Mouse (Mus musculus): ENCODE data around the gene Arl14ep. TPM values are rescaled to one million over a fixed set of nuclear protein-coding genes. Genes with fewer than 3 reads are reported as not detected.
"Not testable (repeated sequence)": the region's sequence is repeated elsewhere in the genome, so short reads cannot be mapped to it uniquely, and the experiment has no call there.

Arl14ep gene
- polyA plus RNA-seq (2015; fragmentation: Nextera tagmentation; extraction: Ambion mirVana): 31.7 and 36.3 TPM in 2 replicates

GRCm38 (mm10) chr2:106973959-106974639 lies at the start of gene Arl14ep:
Gene Arl14ep, minus strand, starts transcription at chr2:106974424.
- Histone ChIP-seq H3K9me3 (ENCODE audit: control insufficient read depth, low read length) (no peaks in the 10 kb centered on the region), H3K36me3 (ENCODE audit: control insufficient read depth, insufficient read depth, low read length) (no peaks in the 10 kb centered on the region), H3K27ac (ENCODE audit: low read depth, low read length) (peak within 1 kb of the TSS; percentile 37; the same call in 1 of the 2 replicates), H3K9ac (ENCODE audit: low read depth, low read length) (peak within 1 kb of the TSS; percentile 94), H3K4me1 (ENCODE audit: control insufficient read depth, insufficient read depth, low read depth, low read length) (peaks cover 3% of the 10 kb centered on the region; the same call in 1 of the 2 replicates), H3K4me2 (ENCODE audit: low read length) (peak within 1 kb of the TSS; percentile 70), H3K4me3 (ENCODE audit: low read length) (peak within 1 kb of the TSS; percentile 68), H3K27me3 (replicated peaks; ENCODE audit: control insufficient read depth, insufficient read depth, low read length) (no peaks in the 10 kb centered on the region)
- ATAC-seq: peak; percentile 99
- WGBS: under 1% methylated on average over 36 of the region's 36 CpGs

- ATAC-seq: no peak
- no peak overlapping the region for H3K4me2 ChIP-seq (ENCODE audit: low read length)
- H3K36me3 ChIP-seq (ENCODE audit: control insufficient read depth, insufficient read depth, low read length): no peaks in the 10 kb centered on the region
- H3K27ac ChIP-seq (ENCODE audit: low read depth, low read length): no peak overlapping the region
- no peaks in the 10 kb centered on the region for H3K27me3 ChIP-seq (replicated peaks; ENCODE audit: control insufficient read depth, insufficient read depth, low read length)
- 99% methylated on average over 5 of the region's 5 CpGs for WGBS
- no peaks in the 10 kb centered on the region for H3K9me3 ChIP-seq (ENCODE audit: control insufficient read depth, low read length)
- no peak overlapping the region for H3K9ac ChIP-seq (ENCODE audit: low read depth, low read length)
- H3K4me1 ChIP-seq (ENCODE audit: control insufficient read depth, insufficient read depth, low read depth, low read length): no peaks in the 10 kb centered on the region; the same call in 1 of the 2 replicates
- no peak overlapping the region for H3K4me3 ChIP-seq (ENCODE audit: low read length)
Measured at GRCm38 (mm10) chr2:107022713-107023112, 48.5 kb upstream of the Arl14ep start.

- Histone ChIP-seq H3K27me3 (replicated peaks; ENCODE audit: control insufficient read depth, insufficient read depth, low read length) (no peaks in the 10 kb centered on the region), H3K4me3 (ENCODE audit: low read length) (no peak overlapping the region), H3K9ac (ENCODE audit: low read depth, low read length) (no peak overlapping the region), H3K4me2 (ENCODE audit: low read length) (no peak overlapping the region), H3K27ac (ENCODE audit: low read depth, low read length) (no peak overlapping the region), H3K4me1 (ENCODE audit: control insufficient read depth, insufficient read depth, low read depth, low read length) (no peaks in the 10 kb centered on the region; the same call in 1 of the 2 replicates), H3K9me3 (ENCODE audit: control insufficient read depth, low read length) (no peaks in the 10 kb centered on the region), H3K36me3 (ENCODE audit: control insufficient read depth, insufficient read depth, low read length) (no peaks in the 10 kb centered on the region)
- WGBS: 46% methylated on average over 2 of the region's 2 CpGs
- peak; percentile 65; the same call in 1 of the 2 replicates for ATAC-seq
Measured at GRCm38 (mm10) chr2:107019331-107019730, 45.1 kb upstream of the Arl14ep start.

- 85% methylated on average over 4 of the region's 4 CpGs for WGBS
- Histone ChIP-seq H3K36me3 (ENCODE audit: control insufficient read depth, insufficient read depth, low read length) (no peaks in the 10 kb centered on the region), H3K9ac (ENCODE audit: low read depth, low read length) (no peak overlapping the region), H3K9me3 (ENCODE audit: control insufficient read depth, low read length) (0 out of 2 replicates have a peak, but pooled peaks cover 3% of the 10 kb centered on the region), H3K4me3 (ENCODE audit: low read length) (no peak overlapping the region), H3K27me3 (replicated peaks; ENCODE audit: control insufficient read depth, insufficient read depth, low read length) (no peaks in the 10 kb centered on the region), H3K27ac (ENCODE audit: low read depth, low read length) (no peak overlapping the region), H3K4me1 (ENCODE audit: control insufficient read depth, insufficient read depth, low read depth, low read length) (no peaks in the 10 kb centered on the region), H3K4me2 (ENCODE audit: low read length) (no peak overlapping the region)
- no peak for ATAC-seq
Measured at GRCm38 (mm10) chr2:107013161-107013560, 38.9 kb upstream of the Arl14ep start.

GRCm38 (mm10) chr2:107012318-107012717 lies 38.1 kb upstream of the Arl14ep start:
- 0 out of 2 replicates have a peak, but pooled peaks cover 3% of the 10 kb centered on the region for H3K9me3 ChIP-seq (ENCODE audit: control insufficient read depth, low read length)
- no peak for ATAC-seq
- H3K9ac ChIP-seq (ENCODE audit: low read depth, low read length): no peak overlapping the region
- no peak overlapping the region for H3K27ac ChIP-seq (ENCODE audit: low read depth, low read length)
- H3K36me3 ChIP-seq (ENCODE audit: control insufficient read depth, insufficient read depth, low read length): no peaks in the 10 kb centered on the region
- H3K4me1 ChIP-seq (ENCODE audit: control insufficient read depth, insufficient read depth, low read depth, low read length): no peaks in the 10 kb centered on the region
- 91% methylated on average over 4 of the region's 4 CpGs for WGBS
- H3K4me3 ChIP-seq (ENCODE audit: low read length): no peak overlapping the region
- no peaks in the 10 kb centered on the region for H3K27me3 ChIP-seq (replicated peaks; ENCODE audit: control insufficient read depth, insufficient read depth, low read length)
- no peak overlapping the region for H3K4me2 ChIP-seq (ENCODE audit: low read length)

GRCm38 (mm10) chr2:107010160-107010559 lies 35.9 kb upstream of the Arl14ep start:
- no peaks in the 10 kb centered on the region for H3K4me1 ChIP-seq (ENCODE audit: control insufficient read depth, insufficient read depth, low read depth, low read length)
- H3K4me3 ChIP-seq (ENCODE audit: low read length): no peak overlapping the region
- no peak overlapping the region for H3K27ac ChIP-seq (ENCODE audit: low read depth, low read length)
- 78% methylated on average over 6 of the region's 6 CpGs for WGBS
- ATAC-seq: no peak
- no peak overlapping the region for H3K4me2 ChIP-seq (ENCODE audit: low read length)
- H3K36me3 ChIP-seq (ENCODE audit: control insufficient read depth, insufficient read depth, low read length): no peaks in the 10 kb centered on the region
- no peak overlapping the region for H3K9ac ChIP-seq (ENCODE audit: low read depth, low read length)
- H3K27me3 ChIP-seq (replicated peaks; ENCODE audit: control insufficient read depth, insufficient read depth, low read length): no peaks in the 10 kb centered on the region
- 0 out of 2 replicates have a peak, but pooled peaks cover 3% of the 10 kb centered on the region for H3K9me3 ChIP-seq (ENCODE audit: control insufficient read depth, low read length)

- no peak overlapping the region for H3K27ac ChIP-seq (ENCODE audit: low read depth, low read length)
- H3K4me1 ChIP-seq (ENCODE audit: control insufficient read depth, insufficient read depth, low read depth, low read length): no peaks in the 10 kb centered on the region
- no peaks in the 10 kb centered on the region for H3K27me3 ChIP-seq (replicated peaks; ENCODE audit: control insufficient read depth, insufficient read depth, low read length)
- no peak overlapping the region for H3K4me3 ChIP-seq (ENCODE audit: low read length)
- H3K9ac ChIP-seq (ENCODE audit: low read depth, low read length): no peak overlapping the region
- H3K36me3 ChIP-seq (ENCODE audit: control insufficient read depth, insufficient read depth, low read length): no peaks in the 10 kb centered on the region
- 0 out of 2 replicates have a peak, but pooled peaks cover 3% of the 10 kb centered on the region for H3K9me3 ChIP-seq (ENCODE audit: control insufficient read depth, low read length)
- WGBS: 86% methylated on average over 3 of the region's 3 CpGs
- no peak overlapping the region for H3K4me2 ChIP-seq (ENCODE audit: low read length)
- ATAC-seq: no peak
Measured at GRCm38 (mm10) chr2:107006378-107006777, 32.2 kb upstream of the Arl14ep start.

GRCm38 (mm10) chr2:107005876-107006275 lies 31.7 kb upstream of the Arl14ep start:
- H3K4me1 ChIP-seq (ENCODE audit: control insufficient read depth, insufficient read depth, low read depth, low read length); H3K9ac ChIP-seq (ENCODE audit: low read depth, low read length); ATAC-seq; H3K36me3 ChIP-seq (ENCODE audit: control insufficient read depth, insufficient read depth, low read length); H3K4me3 ChIP-seq (ENCODE audit: low read length); H3K4me2 ChIP-seq (ENCODE audit: low read length); H3K27ac ChIP-seq (ENCODE audit: low read depth, low read length); H3K9me3 ChIP-seq (ENCODE audit: control insufficient read depth, low read length); H3K27me3 ChIP-seq (replicated peaks; ENCODE audit: control insufficient read depth, insufficient read depth, low read length): not testable (repeated sequence)
- 89% methylated on average over 4 of the region's 4 CpGs for WGBS

GRCm38 (mm10) chr2:106991261-106991660 lies 17.0 kb upstream of the Arl14ep start:
- no peaks in the 10 kb centered on the region for H3K27me3 ChIP-seq (replicated peaks; ENCODE audit: control insufficient read depth, insufficient read depth, low read length)
- no peak overlapping the region for H3K4me3 ChIP-seq (ENCODE audit: low read length)
- no peak for ATAC-seq
- no peaks in the 10 kb centered on the region for H3K36me3 ChIP-seq (ENCODE audit: control insufficient read depth, insufficient read depth, low read length)
- 88% methylated on average over 1 of the region's 1 CpGs for whole genome bisulfite sequencing
- no peaks in the 10 kb centered on the region for H3K4me1 ChIP-seq (ENCODE audit: control insufficient read depth, insufficient read depth, low read depth, low read length)
- no peaks in the 10 kb centered on the region for H3K9me3 ChIP-seq (ENCODE audit: control insufficient read depth, low read length)
- no peak overlapping the region for H3K27ac ChIP-seq (ENCODE audit: low read depth, low read length)
- H3K4me2 ChIP-seq (ENCODE audit: low read length): no peak overlapping the region
- H3K9ac ChIP-seq (ENCODE audit: low read depth, low read length): no peak overlapping the region
